14 mouse cellular contexts compared by ENCODE assay signal in genomic region chr11:71775056-71775455, GRCm38 (mm10). TPM values are rescaled to one million over a fixed set of nuclear protein-coding genes. Genes with fewer than 3 reads are reported as not detected.
A peak's percentile ranks its signal among the peaks of the same experiment; 100 is the strongest.
DNase-seq lines count a peak whose midpoint lies in the region; ATAC-seq lines count a peak whose summit lies in the region.
"Had no signal": no experiment of that assay in that cellular context is flagged by ENCODE, and none has a peak within 500 bp of the region (broad histone marks: within the 10 kb centered on the region; RNA-seq: fewer than 3 reads in every experiment).

No protein-coding gene starts in this region.

- ATAC-seq in heart, embryonic 12.5 days (ENCODE audit: insufficient number of reproducible peaks, low FRiP score), result no peak
- ATAC-seq in heart, embryonic 16.5 days (replicated peaks; ENCODE audit: extremely low read depth, insufficient read depth, low FRiP score), result no peak
- no peak for ATAC-seq in activated CD4-positive, CD25-positive, alpha-beta regulatory T cell, adult 4 months
- ATAC-seq: inflammation-experienced regulatory T-cells, adult 6 months had no signal

- no peak overlapping the region for H3K27ac ChIP-seq in heart, embryonic 12.5 days (ENCODE audit: poor library complexity, severe bottlenecking)
- H3K27ac ChIP-seq in heart, embryonic 16.5 days (ENCODE audit: low read length), result peak overlapping the region; percentile 68
- H3K27ac ChIP-seq: liver, embryonic 15.5 days had no signal

- peaks cover 6% of the 10 kb centered on the region; the same call in 1 of the 2 replicates for H3K4me1 ChIP-seq in heart, embryonic 12.5 days (replicated peaks)
- peaks cover 5% of the 10 kb centered on the region for H3K4me1 ChIP-seq in heart, embryonic 16.5 days (ENCODE audit: control insufficient read depth, insufficient read depth, low read length)
- H3K4me1 ChIP-seq: liver, embryonic 15.5 days had no signal

- H3K36me3 ChIP-seq in heart, embryonic 12.5 days, result no peaks in the 10 kb centered on the region
- no peaks in the 10 kb centered on the region for H3K36me3 ChIP-seq in heart, embryonic 16.5 days (ENCODE audit: control insufficient read depth, insufficient read depth)
- H3K36me3 ChIP-seq: liver, embryonic 15.5 days had no signal

- DNase-seq in heart, adult 18-20 months, result peak; percentile 31 to 70
- DNase-seq in T-cell, adult 2 months (ENCODE audit: low spot score), result peak; percentile 67
- DNase-seq in kidney, postnatal 4 days, result peak; percentile 35 to 52
- DNase-seq in frontal cortex, postnatal 14 days (ENCODE audit: low spot score in 2 of 2), result no peak
- DNase-seq in ovary, adult 18-20 months (ENCODE audit: low spot score), result no peak
- DNase-seq: embryo, embryonic 11 days; gastrocnemius, postnatal 25 days had no signal

- peaks cover 48% of the 10 kb centered on the region for H3K27me3 ChIP-seq in heart, embryonic 12.5 days (replicated peaks)
- H3K27me3 ChIP-seq in heart, embryonic 16.5 days (ENCODE audit: control insufficient read depth, insufficient read depth, low read length), result peaks cover 6% of the 10 kb centered on the region; the same call in 1 of the 2 replicates
- H3K27me3 ChIP-seq: forebrain, embryonic 12.5 days; liver, embryonic 15.5 days had no signal

- no peaks in the 10 kb centered on the region for H3K9me3 ChIP-seq in heart, embryonic 12.5 days (replicated peaks)
- H3K9me3 ChIP-seq in heart, embryonic 16.5 days (replicated peaks; ENCODE audit: control insufficient read depth, low read length), result no peaks in the 10 kb centered on the region
- H3K9me3 ChIP-seq: forebrain, embryonic 12.5 days; liver, embryonic 15.5 days had no signal

- H3K4me3 ChIP-seq in heart, embryonic 12.5 days, result no peak overlapping the region
- H3K4me3 ChIP-seq in heart, embryonic 16.5 days (ENCODE audit: low read length), result no peak overlapping the region
- H3K4me3 ChIP-seq: forebrain, embryonic 12.5 days; liver, embryonic 15.5 days had no signal

- WGBS in heart, embryonic 12.5 days, result 46% methylated on average over 6 of the region's 6 CpGs
- 42% methylated on average over 6 of the region's 6 CpGs for WGBS in heart, embryonic 16.5 days

- H3K4me2 ChIP-seq in heart, embryonic 12.5 days, result no peak overlapping the region
- H3K4me2 ChIP-seq in heart, embryonic 16.5 days (ENCODE audit: low read depth, low read length), result no peak overlapping the region
- H3K4me2 ChIP-seq: forebrain, embryonic 12.5 days; liver, embryonic 15.5 days had no signal

- H3K9ac ChIP-seq in heart, embryonic 12.5 days, result no peak overlapping the region
- no peak overlapping the region for H3K9ac ChIP-seq in heart, embryonic 16.5 days (ENCODE audit: low read length)
- H3K9ac ChIP-seq: forebrain, embryonic 12.5 days; liver, embryonic 15.5 days had no signal

RNA-seq across cellular contexts. Expression of gene Wscd1, which starts 25.3 kb away (rescaled TPM):
- total RNA-seq in heart, adult 18-20 months (2021), result 1 to 10 TPM; 6.7 to 7.2 TPM
- 3.1 and 4.2 TPM in 2 replicates for polyA plus RNA-seq in heart, embryonic 12.5 days (2016; fragmentation: Nextera tagmentation; extraction: Ambion mirVana)
- 7.7 and 8.1 TPM in 2 replicates for polyA plus RNA-seq in heart, embryonic 16.5 days (2015; fragmentation: Nextera tagmentation; extraction: Ambion mirVana)
- not detected for polyA plus RNA-seq in activated CD4-positive, CD25-positive, alpha-beta regulatory T cell, adult 4 months (2017; shearing (Covaris generic))
- total RNA-seq: CH12.LX had no signal
- polyA plus RNA-seq: inflammation-experienced regulatory T-cells, adult 6 months had no signal

Comparison
In these comparisons a context has a peak if more than half of its experiments do, and no peak if none do; other contexts are left out.
1. DNase-seq: peak in heart, adult 18-20 months (2 of 2), T-cell, adult 2 months (single experiment) and kidney, postnatal 4 days (2 of 2); none in frontal cortex, postnatal 14 days (0 of 2) and ovary, adult 18-20 months (single experiment).